ENCODE assay signal across 15 mouse cellular contexts in the genomic region with DNA sequence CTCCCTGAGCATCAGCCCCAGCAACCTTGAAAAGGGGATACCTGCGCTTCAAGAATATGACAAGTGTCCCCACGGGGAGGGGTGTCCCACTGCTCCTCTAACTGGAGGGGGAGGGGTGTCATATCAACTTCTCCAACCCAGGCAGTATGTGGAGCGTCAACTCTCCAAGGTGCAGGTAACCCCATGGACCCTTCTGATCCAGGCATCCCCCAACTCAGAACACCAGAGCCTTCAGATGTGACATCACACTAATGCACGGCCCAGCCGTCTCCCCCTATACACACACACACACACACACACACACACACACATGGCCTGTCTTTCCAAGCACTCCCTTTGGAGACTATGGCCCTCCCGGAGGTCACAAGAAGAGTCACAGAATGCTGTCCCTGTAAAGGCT. TPM values are rescaled to one million over a fixed set of nuclear protein-coding genes. Genes with fewer than 3 reads are reported as not detected.
DNase-seq lines count a peak whose midpoint lies in the region; ATAC-seq and TF ChIP-seq lines count a peak whose summit lies in the region.
"Had no signal": no experiment of that assay in that cellular context is flagged by ENCODE, and none has a peak within 500 bp of the region (broad histone marks: within the 10 kb centered on the region; RNA-seq: fewer than 3 reads in every experiment).

No protein-coding gene starts in this region.

- no peaks in the 10 kb centered on the region; the same call in 1 of the 2 replicates for H3K4me1 ChIP-seq in heart, embryonic 12.5 days (replicated peaks)
- no peaks in the 10 kb centered on the region for H3K4me1 ChIP-seq in kidney, postnatal 0 days (replicated peaks; ENCODE audit: insufficient read depth, low read length)
- no peaks in the 10 kb centered on the region for H3K4me1 ChIP-seq in hindbrain, embryonic 14.5 days (replicated peaks; ENCODE audit: control insufficient read depth, insufficient read depth, low read length)
- no peaks in the 10 kb centered on the region for H3K4me1 ChIP-seq in hindbrain, embryonic 15.5 days (replicated peaks)

- ATAC-seq in heart, embryonic 12.5 days (ENCODE audit: insufficient number of reproducible peaks, low FRiP score), result no peak
- ATAC-seq in kidney, postnatal 0 days (replicated peaks; ENCODE audit: low FRiP score, low read depth), result 0 out of 2 replicates have a peak, but pooled peaks have one; percentile 22
- ATAC-seq in hindbrain, embryonic 14.5 days (ENCODE audit: low FRiP score), result peak; percentile 48; the same call in 1 of the 2 replicates
- peak; percentile 39; the same call in 1 of the 2 replicates for ATAC-seq in hindbrain, embryonic 15.5 days (ENCODE audit: low FRiP score, low read depth)
- ATAC-seq: inflammation-experienced regulatory T-cells, adult 6 months; liver, embryonic 12.5 days had no signal

- H3K4me3 ChIP-seq in heart, embryonic 12.5 days, result no peak overlapping the region
- no peak overlapping the region for H3K4me3 ChIP-seq in kidney, postnatal 0 days (replicated peaks; ENCODE audit: low read depth, low read length)
- no peak overlapping the region for H3K4me3 ChIP-seq in hindbrain, embryonic 14.5 days (replicated peaks; ENCODE audit: low read length)
- H3K4me3 ChIP-seq in hindbrain, embryonic 15.5 days, result no peak overlapping the region
- H3K4me3 ChIP-seq: embryonic facial prominence, embryonic 13.5 days; gastrocnemius, adult 2 months; heart, embryonic 15.5 days; liver, embryonic 12.5 days had no signal

- TF ChIP-seq CTCF in kidney, postnatal 0 days (IDR thresholded peaks at IDR 0.05; ENCODE audit: low read depth), result no peak

- intact Hi-C loops in heart, postnatal 14 days (cut with DNase I), result loop anchor here (1.0 to 5.0 kb wide), 3 partner anchors 86 to 131 kb away; partner anchors contain the start of gene Tbc1d8
- intact Hi-C loops in left cerebral cortex, postnatal 14 days (cut with DNase I), result loop anchor here (5.0 kb wide), 2 partner anchors 111 to 131 kb away; no protein-coding TSS in a partner anchor

- H3K9ac ChIP-seq in heart, embryonic 12.5 days, result 0 out of 2 replicates have a peak overlapping the region, but pooled peaks have one; percentile 14
- H3K9ac ChIP-seq in kidney, postnatal 0 days (ENCODE audit: low read depth, low read length), result no peak overlapping the region
- no peak overlapping the region for H3K9ac ChIP-seq in hindbrain, embryonic 14.5 days
- H3K9ac ChIP-seq in hindbrain, embryonic 15.5 days, result no peak overlapping the region
- H3K9ac ChIP-seq: heart, embryonic 15.5 days; liver, embryonic 12.5 days; liver, postnatal 0 days had no signal

- no peak for DNase-seq in heart, postnatal 14 days
- no peak for DNase-seq in kidney, postnatal 0 days (ENCODE audit: low spot score)
- no peak for DNase-seq in kidney, postnatal 10 days
- no peak for DNase-seq in hindbrain, embryonic 14.5 days (ENCODE audit: low spot score)
- DNase-seq in left cerebral cortex, adult 9 months (ENCODE audit: low spot score in 2 of 2), result no peak
- no peak for DNase-seq in left cerebral cortex, postnatal 14 days (ENCODE audit: low spot score in 2 of 2)

- no peaks in the 10 kb centered on the region for H3K27me3 ChIP-seq in heart, embryonic 12.5 days (replicated peaks)
- no peaks in the 10 kb centered on the region for H3K27me3 ChIP-seq in kidney, postnatal 0 days (ENCODE audit: insufficient read depth, low read length)
- H3K27me3 ChIP-seq in hindbrain, embryonic 14.5 days (ENCODE audit: control insufficient read depth, insufficient read depth, low read length), result no peaks in the 10 kb centered on the region
- no peaks in the 10 kb centered on the region for H3K27me3 ChIP-seq in hindbrain, embryonic 15.5 days
- H3K27me3 ChIP-seq: heart, embryonic 15.5 days; liver, embryonic 12.5 days had no signal

- H3K36me3 ChIP-seq in heart, embryonic 12.5 days, result peaks cover 27% of the 10 kb centered on the region
- 0 out of 2 replicates have a peak, but pooled peaks cover 6% of the 10 kb centered on the region for H3K36me3 ChIP-seq in kidney, postnatal 0 days (ENCODE audit: insufficient read depth, low read length)
- no peaks in the 10 kb centered on the region for H3K36me3 ChIP-seq in hindbrain, embryonic 14.5 days (replicated peaks; ENCODE audit: control insufficient read depth, insufficient read depth)
- H3K36me3 ChIP-seq in hindbrain, embryonic 15.5 days, result no peaks in the 10 kb centered on the region; the same call in 1 of the 2 replicates
- H3K36me3 ChIP-seq: embryonic facial prominence, embryonic 13.5 days; forebrain, embryonic 10.5 days had no signal

- H3K4me2 ChIP-seq in heart, embryonic 12.5 days, result no peak overlapping the region
- H3K4me2 ChIP-seq in kidney, postnatal 0 days (ENCODE audit: low read length), result no peak overlapping the region
- no peak overlapping the region for H3K4me2 ChIP-seq in hindbrain, embryonic 14.5 days (replicated peaks)
- H3K4me2 ChIP-seq in hindbrain, embryonic 15.5 days, result no peak overlapping the region
- H3K4me2 ChIP-seq: heart, embryonic 15.5 days; liver, embryonic 12.5 days had no signal

- WGBS in heart, embryonic 12.5 days, result 86% methylated on average over 6 of the region's 6 CpGs
- WGBS in kidney, postnatal 0 days, result 87% methylated on average over 6 of the region's 6 CpGs
- 85% methylated on average over 6 of the region's 6 CpGs for WGBS in hindbrain, embryonic 14.5 days
- 92% methylated on average over 6 of the region's 6 CpGs for WGBS in hindbrain, embryonic 15.5 days

- no peak overlapping the region for H3K27ac ChIP-seq in heart, embryonic 12.5 days (ENCODE audit: poor library complexity, severe bottlenecking)
- no peak overlapping the region for H3K27ac ChIP-seq in kidney, postnatal 0 days
- no peak overlapping the region for H3K27ac ChIP-seq in hindbrain, embryonic 14.5 days
- no peak overlapping the region for H3K27ac ChIP-seq in hindbrain, embryonic 15.5 days (replicated peaks)
- H3K27ac ChIP-seq: embryonic facial prominence, embryonic 13.5 days; forebrain, embryonic 10.5 days; gastrocnemius, adult 2 months; heart, embryonic 15.5 days; liver, embryonic 12.5 days had no signal

- no peaks in the 10 kb centered on the region for H3K9me3 ChIP-seq in heart, embryonic 12.5 days (replicated peaks)
- H3K9me3 ChIP-seq in kidney, postnatal 0 days (replicated peaks; ENCODE audit: low read length), result no peaks in the 10 kb centered on the region
- no peaks in the 10 kb centered on the region for H3K9me3 ChIP-seq in hindbrain, embryonic 14.5 days (ENCODE audit: control insufficient read depth, low read length)
- no peaks in the 10 kb centered on the region for H3K9me3 ChIP-seq in hindbrain, embryonic 15.5 days
- H3K9me3 ChIP-seq: embryonic facial prominence, embryonic 13.5 days; forebrain, embryonic 10.5 days; heart, embryonic 15.5 days; liver, embryonic 12.5 days had no signal

RNA-seq across cellular contexts. Expression of gene Rpl31, which starts 24.0 kb away (rescaled TPM):
- 378 and 396 TPM in 2 replicates for polyA plus RNA-seq in heart, embryonic 12.5 days (2016; fragmentation: Nextera tagmentation; extraction: Ambion mirVana)
- total RNA-seq in heart, postnatal 14 days (2021), result 100 to 1,000 TPM; 494 to 584 TPM
- polyA plus RNA-seq in kidney, postnatal 0 days (2015; fragmentation: Nextera tagmentation; extraction: Ambion mirVana), result 566 and 696 TPM in 2 replicates
- 356 and 445 TPM in 2 replicates for polyA plus RNA-seq in hindbrain, embryonic 14.5 days (2014; fragmentation: Nextera tagmentation; extraction: Ambion mirVana)
- 306 and 326 TPM in 2 replicates for polyA plus RNA-seq in hindbrain, embryonic 15.5 days (2015; fragmentation: Nextera tagmentation; extraction: Ambion mirVana)
- total RNA-seq in left cerebral cortex, postnatal 14 days (2021), result 100 to 1,000 TPM; 398 to 437 TPM
